Mouse (Mus musculus): ENCODE measurements at regions not wholly inside any gene's neighbourhood (a gene's known extent, or its start where the extent isn't known, plus 50 kb on each side); places are given as distances from the start of the nearest gene placed in this dataset.

DNA sequence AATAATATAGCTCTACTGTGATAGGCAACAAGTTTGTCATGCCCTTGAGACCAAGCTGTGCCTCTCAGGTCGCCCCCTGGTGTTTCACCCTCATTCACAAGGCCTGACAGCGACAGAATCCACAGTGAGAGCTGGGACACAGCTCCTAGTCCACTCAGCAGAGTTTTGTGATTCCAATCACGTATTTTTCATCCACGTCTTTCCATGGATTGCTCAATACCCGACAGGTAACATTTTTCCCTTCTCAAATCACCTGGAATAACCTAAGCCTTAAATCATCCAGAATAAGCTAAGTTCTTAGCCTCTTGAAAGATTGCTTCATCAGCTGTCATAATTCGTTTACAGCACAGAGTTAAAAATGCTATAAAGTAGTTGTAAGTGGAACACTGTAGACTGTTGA lies 211.3 kb downstream of the Ccdc91 start:
- DNase-seq (ENCODE audit: low spot score): no peak

DNA sequence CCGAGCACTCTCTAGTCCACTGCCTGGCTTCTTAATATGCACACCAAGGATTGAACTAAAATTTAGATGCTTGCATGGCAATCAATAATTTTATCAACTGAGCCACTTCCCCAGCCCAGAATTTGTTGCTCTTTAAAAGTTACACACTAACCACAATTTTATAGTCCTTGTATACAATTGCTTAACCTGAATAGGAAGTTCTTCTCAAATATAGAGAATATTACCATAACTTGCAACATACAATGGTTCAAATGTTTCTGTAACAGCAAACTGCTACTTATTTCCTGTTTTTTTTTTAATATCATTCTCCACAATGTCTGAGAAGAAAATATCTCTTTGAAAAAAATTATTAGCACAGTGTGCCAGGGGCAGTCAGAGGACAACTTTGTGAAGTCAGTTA lies 222.6 kb downstream of the Ccdc91 start:
- no peak for DNase-seq (ENCODE audit: low spot score)

DNA sequence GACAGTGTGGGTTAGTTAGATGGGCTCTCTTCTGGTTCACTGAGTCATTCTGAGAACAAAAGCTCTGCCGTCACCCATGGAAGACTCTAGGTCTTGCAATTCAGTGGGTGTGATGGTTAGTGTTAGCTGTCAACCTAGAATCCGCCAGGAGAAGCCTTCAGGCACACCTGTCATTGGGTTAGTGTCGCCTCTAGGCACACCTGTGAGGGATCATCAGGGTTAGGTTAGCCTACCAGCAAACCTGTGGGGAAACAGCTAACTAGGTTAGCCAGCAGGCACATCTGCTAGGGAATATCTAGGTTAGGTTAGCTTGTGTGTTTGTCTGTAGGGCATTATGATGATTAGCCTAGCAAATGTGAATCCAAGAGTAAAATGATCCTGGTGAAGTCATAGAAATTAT lies 223.8 kb downstream of the Ccdc91 start:
- no peak for DNase-seq (ENCODE audit: low spot score)

DNA sequence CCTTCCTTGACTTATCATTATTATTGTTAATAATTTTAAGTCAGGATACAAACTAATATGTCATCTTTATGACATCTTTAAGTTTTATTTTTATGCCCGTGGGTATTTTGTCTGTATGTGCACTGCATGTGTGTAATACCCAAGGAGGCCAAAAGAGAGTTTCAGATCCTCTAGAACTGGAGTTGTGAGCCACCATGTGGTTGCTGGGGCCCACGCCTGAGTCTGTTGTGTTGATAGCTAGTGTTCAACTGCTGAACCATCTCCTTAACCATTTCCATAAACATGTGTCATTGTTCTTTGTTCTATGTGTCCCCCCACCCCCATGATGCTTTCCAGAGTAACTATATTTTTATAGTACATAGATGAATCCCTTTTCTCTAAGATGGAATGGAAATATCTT lies 225.0 kb downstream of the Ccdc91 start:
- no peak for DNase-seq (ENCODE audit: low spot score)

DNA sequence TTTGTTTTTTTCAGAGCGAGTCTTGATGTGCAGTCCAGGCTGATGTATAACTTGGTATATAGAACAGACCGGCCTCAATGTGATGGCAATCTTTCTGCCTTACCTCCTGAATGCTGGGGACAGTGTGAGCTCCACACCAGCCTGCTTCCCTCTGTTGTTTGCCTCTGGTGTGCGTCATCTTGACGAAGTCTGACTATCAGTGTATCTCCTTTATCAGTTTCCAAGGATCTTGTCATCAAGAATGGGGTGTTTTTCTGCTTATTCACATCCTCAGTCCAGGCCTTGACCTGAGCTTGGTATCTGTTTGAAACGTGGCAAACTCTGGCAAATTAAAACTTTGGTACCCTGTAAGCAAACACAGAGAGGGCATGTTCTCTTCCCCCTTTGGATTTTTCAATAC lies 226.3 kb downstream of the Ccdc91 start:
- DNase-seq (ENCODE audit: low spot score): no peak

DNA sequence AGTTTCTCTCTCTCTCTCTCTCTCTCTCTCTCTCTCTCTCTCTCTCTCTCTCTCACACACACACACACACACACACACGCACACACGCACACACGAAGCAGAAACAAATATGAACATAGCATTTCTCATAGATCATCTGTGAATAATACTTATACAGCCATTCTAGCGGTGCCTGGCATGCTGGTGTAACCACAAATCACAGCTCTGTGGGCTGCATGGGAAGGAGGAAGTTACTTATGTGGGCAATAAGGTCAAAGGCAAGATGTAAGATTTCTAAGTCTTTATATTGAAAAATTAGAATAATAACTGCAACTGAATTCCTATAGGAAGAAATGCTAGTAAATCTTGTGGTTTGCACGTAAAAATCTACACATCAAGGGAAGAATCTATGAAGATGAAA lies 228.7 kb downstream of the Ccdc91 start:
- no peak for DNase-seq (ENCODE audit: low spot score)

DNA sequence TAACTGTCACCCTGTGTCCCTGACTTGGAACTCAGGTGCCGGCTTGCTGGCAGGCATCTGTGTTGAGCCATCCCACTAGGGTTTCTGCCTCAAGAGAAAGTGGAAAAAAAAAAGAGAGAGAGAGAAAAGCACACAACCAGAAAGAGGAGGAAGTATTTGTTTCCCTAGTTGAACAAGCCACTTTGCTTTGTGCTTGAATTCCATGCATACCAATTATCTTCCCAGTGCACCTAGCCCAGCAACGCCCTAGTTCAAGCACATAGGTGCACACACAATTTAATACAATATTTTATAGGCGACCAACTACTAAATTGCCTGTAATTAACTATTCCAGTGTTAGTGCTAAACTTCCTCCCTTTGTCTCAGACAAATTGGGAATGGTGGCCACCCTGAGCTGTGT lies 230.3 kb downstream of the Ccdc91 start:
- no peak for DNase-seq (ENCODE audit: low spot score)

DNA sequence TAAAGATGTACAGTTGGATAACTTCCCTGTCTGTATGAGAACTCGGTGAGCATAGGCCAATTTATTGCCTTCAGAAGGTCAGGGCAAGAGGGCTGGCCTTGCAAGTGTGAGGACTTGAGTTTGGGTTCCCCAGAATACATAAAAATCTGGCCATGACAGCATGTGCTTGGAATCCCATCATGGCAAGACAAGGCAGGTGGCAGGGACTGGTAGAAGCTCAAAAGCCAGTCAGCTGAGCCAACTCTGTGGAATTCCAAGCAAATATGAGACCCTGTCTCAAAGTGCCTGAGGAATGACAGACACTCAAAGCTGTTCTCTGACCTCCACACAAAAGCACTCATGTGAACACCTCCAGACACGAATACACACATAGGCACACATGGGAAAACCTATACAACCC lies 231.1 kb downstream of the Ccdc91 start:
- no peak for DNase-seq (ENCODE audit: low spot score)

DNA sequence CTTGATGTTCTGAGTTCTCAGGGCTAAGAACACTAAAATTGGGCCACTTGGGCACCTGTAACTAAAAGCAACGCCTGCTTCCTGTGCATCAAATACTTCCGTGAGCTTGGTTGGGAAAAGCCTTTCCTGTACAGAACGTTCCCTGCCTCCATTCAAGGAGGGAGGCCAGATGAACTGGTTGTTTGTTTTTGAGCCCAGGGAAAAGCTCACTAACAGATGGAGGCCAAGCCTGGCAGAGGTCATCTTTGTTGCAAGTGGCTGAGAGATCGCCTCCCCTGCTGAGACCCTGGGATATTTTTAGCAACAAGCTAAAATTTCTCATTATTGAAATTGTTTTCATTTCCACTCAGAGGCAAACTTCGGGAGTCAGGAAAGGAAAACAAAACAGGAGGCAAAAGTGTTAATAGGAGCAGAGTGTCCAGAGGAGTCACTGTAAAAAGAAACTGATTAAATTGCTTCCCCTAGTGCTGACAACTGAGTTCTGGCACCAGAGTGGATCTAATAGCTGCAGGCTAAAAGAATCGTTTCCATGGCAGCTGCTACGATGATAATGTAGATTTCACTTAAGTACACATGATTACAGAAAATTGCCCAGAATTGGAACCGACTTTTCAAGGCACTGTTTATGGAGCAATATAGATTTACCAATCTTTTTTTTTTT lies 242.6 kb downstream of the Ccdc91 start:
- no peak for DNase-seq (ENCODE audit: low spot score)

DNA sequence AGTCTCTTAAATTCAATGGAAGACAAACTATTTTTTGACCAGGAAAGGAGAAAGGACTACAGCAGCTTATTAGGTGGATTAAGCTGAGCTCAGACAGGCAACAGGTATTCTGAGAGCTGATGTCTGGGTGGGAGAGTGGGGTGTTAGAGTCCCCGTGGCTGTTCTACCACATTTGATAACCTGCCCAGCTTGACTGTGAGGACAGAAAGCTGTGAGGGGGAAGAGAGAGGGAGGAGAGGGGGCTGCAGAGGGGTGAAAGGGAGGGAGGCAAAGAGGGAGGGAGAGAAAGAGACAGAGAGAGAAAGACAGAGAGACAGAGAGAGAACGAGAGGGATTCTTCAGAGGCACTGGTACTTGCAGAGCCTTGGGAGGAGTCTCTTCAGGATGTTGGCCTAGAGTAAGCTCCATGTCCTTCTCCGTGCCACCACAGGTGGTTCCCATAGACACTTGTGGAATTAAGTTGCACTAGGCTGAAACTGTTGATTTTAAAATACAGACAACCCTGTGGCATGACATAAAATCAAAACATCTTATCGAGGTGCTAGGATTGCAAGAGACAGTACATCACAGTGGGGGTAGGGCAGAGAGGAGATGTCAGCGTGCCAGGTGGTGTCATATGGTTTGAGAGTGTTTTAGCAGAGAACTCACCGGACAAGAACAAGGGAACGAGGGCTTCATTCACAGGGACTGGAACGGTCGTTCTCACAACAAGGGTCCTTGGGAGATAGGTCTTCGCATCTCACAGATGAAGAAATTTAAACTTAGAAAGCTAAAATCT lies 243.3 kb downstream of the Ccdc91 start:
- no peak for DNase-seq (ENCODE audit: low spot score)

DNA sequence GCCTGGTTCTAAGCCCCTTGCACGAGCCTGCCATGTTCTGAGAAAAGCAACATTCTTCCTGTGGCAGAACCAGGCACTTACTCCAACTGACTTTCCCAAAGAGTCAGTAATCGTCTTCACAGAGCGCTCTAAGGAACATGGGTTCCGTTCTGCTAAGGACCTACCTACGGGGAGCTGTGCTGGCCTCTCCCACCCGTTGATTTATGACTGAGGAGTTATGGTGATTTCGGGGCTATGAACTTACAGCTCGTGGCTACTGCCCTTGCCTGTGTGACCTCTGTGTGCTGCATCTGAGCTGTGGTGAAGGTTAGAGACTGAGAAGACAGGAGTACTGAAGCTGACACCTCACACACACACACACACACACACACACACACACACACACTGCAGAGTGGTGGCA lies 243.9 kb downstream of the Ccdc91 start:
- DNase-seq (ENCODE audit: low spot score): no peak

DNA sequence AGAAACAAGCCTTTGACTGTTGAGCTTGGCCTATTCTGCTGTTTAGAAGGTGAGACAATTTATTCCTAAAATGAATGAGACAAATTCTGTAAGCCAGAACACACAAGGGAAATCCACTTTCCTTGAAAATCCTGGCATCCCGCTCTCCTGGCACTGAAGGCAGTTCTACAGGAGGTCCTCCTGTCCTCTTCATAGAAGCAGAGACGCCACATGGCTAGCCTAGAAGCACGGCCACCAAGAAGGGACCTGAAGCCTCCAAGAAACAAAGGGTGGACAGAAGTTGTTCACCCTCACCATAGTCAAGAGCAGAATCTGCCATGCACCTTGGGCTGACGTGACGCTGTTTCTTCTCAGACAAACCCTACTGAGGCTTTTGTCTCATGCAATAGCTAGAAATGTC lies 247.7 kb downstream of the Ccdc91 start:
- DNase-seq (ENCODE audit: low spot score): no peak

DNA sequence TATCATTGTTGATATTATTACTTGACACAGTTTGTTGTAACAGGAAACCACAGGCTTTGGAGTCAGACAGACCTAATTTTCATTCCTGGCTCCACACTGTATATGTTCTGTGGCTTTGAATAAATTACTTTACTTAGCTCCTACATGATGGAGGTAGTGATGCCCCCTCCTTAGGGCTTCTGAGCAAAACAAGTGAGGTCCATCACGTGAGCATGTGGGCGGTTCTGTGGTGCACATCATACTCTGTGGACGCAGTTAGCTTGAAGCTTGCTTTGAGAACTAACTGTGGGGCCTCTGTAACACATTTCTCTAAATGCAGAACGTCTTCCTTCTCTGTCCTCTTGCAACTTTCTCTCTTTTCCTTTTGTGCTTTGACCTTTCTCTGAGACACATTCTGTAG lies 251.4 kb downstream of the Ccdc91 start:
- DNase-seq (ENCODE audit: low spot score): no peak

DNA sequence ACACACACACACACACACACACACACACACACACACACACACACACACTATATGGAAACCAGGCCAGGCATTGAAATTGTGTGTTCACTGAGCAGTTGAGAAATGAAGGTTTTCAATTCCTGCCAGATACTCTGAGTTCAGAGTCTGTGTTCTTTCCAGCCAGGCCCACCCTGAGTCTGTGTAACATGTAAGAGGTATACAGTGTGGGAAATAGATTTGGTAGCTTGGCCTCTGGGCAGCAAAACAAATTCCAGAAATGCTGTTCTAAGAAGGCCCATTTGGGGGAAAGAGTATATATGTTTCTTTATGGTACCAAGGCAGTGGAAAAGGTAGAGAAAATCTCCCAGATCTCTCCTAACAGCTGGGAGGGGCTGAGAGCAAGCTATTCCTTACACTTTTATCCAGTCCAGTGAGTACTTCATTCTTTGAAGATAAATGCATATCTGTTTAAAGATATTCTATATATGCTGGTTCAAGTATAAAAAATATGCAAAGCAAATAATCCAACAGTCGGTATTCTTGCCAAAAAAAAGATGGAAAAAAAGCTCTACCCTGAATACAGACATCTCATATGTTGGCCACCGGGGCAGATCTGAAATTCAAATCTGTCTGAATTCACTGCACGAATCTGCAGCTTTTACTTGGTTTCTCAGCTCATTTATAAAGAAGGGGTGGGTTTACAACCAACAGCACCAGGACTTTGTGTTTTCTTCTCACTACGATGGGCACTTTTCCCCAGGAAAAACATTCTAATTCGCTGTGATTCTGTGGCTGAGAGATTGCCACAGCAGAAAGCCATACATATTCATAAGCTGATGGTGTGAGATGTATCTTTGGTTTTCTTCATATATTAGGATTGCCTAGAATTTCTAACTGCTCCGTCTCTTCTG lies 252.3 kb downstream of the Ccdc91 start:
- DNase-seq (ENCODE audit: low spot score): no peak

DNA sequence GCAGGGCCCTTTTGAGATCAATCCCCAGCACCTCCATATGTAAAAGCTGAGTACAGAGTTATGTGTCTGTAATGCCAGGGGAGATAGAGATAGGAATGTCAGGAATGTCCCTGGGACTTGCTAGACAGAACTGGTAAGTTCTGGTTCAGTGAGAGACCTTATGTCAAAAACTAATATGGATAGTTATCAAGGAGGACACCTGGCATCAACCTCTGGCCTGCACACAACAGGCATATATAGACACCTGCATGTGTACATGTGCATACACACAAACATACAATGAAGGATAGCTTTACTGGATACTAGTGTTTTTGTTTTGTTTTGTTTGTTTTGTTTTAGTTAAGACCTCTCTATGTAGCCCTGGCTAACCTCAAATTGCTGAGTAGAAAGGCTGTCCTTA lies 254.1 kb downstream of the Ccdc91 start:
- DNase-seq (ENCODE audit: low spot score): no peak

DNA sequence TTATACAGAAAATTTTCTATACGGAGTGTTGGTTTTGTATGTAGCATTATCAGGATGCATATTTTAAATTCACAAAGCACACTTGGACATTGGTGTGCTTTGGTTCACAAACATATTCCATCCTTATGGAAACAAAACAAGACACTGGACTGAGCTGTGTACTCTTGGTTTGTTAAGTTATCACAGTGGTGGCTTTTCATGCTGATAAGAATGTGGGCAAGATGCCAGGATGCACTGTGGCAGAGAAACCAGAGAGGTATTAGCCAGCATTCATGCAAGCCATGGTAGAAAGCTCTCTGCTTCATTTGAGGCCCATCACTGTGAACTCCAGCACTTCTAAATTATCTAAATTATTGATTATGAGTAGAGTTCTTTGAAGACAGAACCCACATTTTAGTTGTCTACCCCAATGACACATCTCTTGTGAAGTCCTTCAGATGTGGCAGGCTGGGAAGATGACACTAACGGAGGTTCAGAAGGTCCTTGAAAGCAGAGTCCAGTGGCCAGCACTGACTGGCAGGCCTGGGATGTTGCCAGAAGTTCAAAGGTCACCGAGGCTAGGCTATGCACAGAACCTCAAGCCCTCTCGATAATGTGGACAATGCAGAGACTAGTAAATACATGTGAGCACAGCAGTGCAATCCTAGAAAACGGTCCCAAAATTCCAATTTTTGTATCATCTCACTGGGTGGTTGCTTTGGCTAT lies 263.1 kb downstream of the Ccdc91 start:
- no peak for DNase-seq (ENCODE audit: low spot score)

DNA sequence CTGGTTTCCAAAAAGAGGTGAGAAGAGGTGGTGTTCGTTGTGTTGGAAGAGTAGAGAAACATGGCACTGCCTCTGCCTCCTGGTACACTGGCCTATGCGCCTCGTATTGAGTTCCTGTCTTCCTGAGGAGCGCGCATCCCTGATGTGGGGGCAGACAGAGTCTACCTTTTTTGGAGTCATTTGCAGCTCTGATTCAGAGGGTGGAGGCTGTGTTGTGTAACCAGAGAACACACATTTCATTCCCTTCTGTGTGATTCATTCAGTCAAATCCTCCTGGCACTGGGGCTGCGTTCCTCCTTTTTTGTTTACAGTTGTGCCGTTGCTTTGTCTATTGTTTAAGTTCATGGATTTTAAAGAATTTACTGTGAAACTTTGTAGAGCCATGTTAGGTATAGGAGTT lies 265.8 kb downstream of the Ccdc91 start:
- no peak for DNase-seq (ENCODE audit: low spot score)

DNA sequence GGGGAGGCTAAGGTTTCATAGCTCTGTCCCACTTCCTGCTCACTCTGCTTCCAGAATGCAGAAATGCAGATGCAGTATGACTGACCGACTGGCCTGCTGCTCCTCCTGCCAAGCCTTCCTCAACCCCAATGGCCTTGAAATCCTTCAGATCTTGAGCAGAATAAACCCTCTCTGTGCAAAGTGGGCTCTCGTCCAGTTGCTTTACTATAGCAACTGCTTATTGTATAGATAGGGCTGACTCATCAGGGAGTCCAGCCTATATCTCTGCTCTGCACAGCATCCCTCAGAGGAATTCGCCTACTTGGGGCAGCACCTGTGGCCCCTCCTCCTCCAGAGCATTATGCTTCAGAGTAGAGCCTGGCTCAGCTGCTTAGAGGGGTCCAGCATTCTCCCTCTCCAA lies 268.5 kb downstream of the Ccdc91 start:
- no peak for DNase-seq (ENCODE audit: low spot score)

DNA sequence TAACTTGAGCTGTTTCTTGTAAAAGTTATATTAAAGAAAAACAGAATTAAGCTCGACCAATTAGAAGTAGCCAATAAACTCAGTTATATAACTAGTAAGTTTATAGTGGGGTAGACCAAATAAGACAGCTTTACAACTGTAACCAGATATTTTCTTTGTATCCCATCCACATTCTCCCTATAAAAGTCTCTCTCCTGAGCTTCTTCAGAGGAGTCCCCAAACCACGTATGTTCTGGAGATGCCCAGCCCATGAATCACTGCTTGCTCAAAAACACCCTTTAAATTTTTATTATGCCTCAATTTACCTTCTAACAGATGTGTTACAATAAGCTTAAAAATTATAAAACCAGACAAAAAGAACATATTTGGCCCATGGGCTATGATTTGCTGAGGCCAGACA lies 270.1 kb downstream of the Ccdc91 start:
- no peak for DNase-seq (ENCODE audit: low spot score)

DNA sequence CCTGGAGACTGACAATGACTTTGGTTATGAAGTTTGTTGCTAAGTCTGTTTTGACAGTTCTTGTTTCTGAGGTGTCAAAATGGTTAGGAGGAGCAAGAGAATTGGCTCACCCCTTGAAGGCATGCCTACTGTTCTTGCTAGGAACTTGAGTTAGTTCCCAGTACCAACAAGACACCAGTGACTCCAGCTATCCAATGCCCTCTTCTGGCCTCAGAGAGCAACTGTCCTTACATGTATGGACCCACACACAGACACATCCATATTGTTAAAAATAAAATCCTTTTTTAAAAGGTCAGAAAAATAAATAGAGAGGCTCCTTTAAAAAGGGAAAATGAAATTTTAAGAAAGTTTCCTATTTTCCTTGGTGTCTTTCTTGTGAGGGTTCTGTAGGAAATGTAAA lies 272.3 kb downstream of the Ccdc91 start:
- DNase-seq (ENCODE audit: low spot score): no peak

DNA sequence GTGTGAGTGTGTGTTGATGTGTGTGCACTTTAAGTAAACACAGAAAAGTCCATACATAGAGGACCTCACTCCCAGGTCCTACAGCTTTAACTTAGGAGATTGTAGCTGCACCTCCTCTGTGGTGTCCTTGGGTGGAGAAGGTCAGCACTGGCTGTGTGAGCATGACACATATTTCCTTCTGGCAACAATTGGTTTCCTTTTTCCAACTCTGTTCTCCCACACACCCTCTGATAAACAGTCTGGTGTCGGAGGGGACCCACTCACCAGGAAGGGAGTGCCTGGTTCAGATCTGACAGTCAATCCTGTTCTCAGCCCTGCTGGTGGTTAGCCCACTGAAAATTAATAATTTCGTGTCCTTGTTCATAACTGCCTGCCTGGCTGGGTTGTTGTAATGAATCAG lies 276.7 kb downstream of the Ccdc91 start:
- no peak for DNase-seq (ENCODE audit: low spot score)

DNA sequence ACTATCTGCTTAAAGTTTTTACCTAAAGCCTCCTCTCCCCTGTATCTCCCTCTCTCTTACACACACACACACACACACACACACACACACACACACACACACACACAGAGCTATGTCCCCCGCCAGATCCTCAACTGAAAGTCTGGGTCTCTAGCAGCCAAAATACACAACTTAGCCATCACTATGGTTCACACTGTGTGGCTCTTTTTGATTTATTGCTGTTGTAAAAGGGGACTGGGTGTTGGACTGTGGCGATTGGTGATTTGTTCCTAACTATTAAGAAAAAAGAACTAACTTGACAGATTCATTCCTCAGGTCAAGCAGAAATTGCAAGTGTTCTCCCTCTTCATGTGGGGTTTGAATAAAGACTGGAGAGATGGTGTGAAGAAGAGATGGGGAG lies 278.2 kb downstream of the Ccdc91 start:
- DNase-seq (ENCODE audit: low spot score): no peak
